Mouse (Mus musculus): ENCODE data around the gene Tmem145. TPM values are rescaled to one million over a fixed set of nuclear protein-coding genes. Genes with fewer than 3 reads are reported as not detected.
"Not testable (repeated sequence)": the region's sequence is repeated elsewhere in the genome, so short reads cannot be mapped to it uniquely, and the experiment has no call there.

The Tmem145 gene
- not detected for total RNA-seq (2021)

DNA sequence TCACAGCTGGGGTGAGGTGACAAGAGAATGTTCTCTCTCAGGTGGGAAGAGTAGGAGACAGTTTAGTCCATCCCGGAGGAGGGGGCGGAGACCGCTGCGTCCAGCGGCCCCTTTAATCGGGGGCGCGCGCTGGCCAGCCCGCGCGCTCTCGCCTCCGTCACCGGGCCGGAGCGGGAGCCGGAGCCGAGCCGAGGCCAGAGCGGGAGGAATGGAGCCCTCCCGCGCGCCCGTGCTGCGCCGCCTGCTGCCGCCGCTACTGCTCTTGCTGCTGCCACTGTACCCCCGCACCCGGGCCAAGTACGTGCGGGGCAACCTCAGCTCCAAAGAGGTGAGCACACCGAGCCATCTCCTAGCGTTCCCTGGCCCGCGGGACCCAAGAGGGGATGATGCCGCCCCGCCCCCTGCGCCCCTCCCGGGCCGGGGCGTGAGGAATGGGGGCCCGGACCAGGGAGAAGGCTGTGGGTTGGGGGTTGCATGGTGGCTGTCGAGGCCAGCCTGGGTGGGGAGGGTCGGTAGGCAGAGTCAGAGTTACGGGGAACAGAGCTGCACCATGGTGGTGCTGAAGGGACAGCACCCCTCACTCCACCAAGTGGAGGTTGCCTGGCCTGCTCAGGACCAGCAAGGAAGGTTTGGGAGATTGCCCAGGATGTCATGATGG, at the start of gene Tmem145:
Gene Tmem145, plus strand, starts transcription at position 151 of the 658 bp plus-strand sequence.
- DNase-seq, result no peak
- intact Hi-C loops (cut with DNase I), result no loop called here

DNA sequence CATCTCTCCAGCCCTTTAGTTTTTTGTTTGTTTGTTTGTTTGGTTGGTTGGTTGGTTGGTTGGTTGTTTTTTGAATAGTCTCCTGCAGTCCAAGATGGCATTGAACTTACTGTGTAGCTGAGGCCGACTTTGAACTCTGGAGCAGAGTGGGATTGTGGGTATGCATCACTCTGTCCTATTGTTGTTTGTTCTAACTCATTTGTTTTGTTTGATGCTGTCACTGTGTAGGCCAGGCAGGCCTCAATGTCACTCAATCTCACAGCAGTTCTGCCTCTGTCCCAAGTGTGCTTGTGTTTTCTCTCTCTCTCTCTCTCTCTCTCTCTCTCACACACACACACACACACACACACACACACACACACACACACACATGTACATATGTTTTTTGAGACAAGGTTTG, 44.0 kb upstream of the Tmem145 start:
- no peak for DNase-seq
- intact Hi-C loops (cut with DNase I), result no loop called here

DNA sequence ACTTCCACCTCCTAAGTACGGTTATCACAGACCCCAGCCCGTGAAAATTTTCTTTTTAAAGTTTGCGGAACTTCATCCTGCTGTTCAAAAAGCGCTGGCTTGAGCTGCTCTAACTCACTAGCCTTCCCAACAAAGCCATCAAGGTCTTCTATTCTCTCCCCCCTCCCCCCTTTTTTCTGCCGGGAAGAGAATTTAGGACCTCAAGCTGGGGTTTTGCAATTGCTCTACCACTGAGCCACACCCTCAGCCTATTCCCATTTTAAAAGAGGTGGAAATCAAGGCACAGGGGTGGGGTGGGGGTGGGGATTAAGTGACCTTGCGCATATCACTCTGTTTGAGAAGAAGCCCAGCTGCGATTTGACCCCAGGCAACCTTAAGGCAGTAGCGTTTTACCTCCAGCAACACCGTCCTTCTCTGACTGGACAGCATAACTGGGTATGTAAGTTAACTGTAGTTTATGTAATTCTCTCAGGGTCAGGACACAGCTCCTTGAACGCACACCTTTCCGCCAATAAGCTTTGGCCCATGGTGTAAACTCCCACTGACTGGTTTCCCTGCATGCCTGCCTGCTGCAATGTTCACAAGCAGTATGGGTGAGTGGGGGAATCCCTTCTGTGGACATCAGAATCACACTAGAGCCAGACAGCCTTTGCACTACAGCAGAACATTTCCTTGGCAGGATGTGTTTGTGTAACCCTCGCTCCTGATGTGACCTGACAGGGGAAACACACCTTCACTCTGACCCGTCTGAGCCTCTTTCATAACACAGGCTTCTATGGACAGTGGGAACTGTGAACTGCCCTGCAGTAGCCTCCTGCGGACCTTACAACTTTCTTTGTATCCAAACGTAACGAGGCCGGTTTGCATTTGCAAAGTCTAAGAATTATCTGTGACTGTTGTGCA, 41.7 kb upstream of the Tmem145 start:
- DNase-seq, result no peak
- intact Hi-C loops (cut with DNase I), result loop anchor here (2.0 kb wide), 1 partner anchor 13 kb away; the partner anchor contains the start of gene Erf

DNA sequence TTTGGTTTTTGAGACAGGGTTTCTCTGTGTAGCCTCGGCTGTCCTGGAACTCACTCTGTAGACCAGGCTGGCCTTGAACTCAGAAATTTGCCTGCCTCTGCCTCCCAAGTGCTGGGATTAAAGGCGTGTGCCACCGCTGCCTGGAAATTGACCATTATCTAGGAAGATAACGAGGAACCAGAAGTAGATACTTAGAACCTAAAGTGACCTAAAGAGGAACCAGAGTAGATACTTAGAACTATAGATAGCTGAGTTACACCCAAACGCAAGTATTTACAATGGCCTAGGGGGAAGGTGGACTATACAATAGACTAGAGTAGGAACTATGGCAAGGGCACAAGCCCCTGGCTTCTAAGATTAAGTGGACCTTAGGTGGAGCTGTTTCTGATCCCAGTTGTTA, 40.2 kb upstream of the Tmem145 start:
- intact Hi-C loops (cut with DNase I), result loop anchor here (2.0 kb wide), 1 partner anchor 15 kb away; the partner anchor contains the start of gene Erf
- not testable (repeated sequence) for DNase-seq

DNA sequence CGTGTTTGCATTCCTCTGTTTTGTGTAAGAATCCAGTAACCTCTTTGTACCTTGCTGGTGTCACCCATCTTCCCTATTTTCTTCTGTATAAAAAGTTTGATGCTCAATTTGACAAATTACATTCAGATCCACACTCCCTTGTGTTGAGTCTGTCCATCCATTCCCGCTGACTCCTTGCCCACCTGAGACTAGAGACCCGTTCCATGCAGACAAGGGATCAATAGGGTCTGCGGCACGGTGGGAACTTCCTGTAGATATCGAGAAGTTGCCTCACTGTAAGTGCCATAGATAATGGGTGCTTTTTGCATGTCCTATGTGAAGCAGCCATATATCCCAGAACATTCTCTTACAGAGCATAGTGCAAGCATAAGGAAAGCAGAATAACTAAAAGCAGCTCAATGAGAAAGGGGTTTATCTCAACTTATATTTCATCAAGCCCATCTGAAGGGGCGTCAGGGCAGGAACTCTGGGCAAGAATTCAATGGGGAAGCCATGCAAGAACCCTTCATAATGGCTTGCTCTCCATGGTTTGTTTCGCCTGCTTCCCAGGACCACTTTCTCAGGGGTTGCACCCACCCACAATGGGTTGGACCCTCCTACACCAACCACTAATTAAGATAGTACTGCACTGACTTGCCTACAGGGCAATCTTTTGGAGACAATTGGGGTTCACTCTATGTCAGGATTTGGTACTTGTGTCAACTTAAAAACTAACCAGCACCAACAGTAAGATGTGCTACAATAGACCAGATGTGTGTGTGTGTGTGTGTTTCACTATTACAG, 39.5 kb upstream of the Tmem145 start:
- DNase-seq, result no peak
- intact Hi-C loops (cut with DNase I), result no loop called here

DNA sequence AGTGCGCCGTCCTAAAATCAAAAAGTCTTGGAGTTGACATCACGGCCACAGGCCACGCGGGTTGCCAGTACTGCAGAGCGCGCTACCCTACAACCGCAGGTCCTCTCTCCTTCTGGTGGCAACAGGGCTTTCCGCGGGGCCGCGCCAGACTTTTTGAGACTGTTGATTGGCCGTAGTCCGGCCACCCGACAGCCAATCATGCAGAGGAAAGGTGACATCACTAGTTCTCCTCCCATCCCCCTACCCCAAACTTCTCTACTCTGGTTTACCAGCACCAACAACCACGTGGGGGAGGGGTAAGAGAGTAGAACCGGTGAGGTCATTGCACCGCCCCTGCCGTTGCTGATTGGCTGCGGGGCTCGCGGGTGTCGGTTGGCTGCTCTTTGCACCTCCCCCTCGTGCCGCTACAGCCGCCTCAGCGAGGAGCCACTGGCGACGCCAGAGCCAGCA, 38.6 kb upstream of the Tmem145 start, which contains the start of gene Cic:
Gene Cic, plus strand, starts transcription at position 404 of the 450 bp plus-strand sequence.
- peak; percentile 94 to 99 for DNase-seq
- intact Hi-C loops (cut with DNase I), result no loop called here

DNA sequence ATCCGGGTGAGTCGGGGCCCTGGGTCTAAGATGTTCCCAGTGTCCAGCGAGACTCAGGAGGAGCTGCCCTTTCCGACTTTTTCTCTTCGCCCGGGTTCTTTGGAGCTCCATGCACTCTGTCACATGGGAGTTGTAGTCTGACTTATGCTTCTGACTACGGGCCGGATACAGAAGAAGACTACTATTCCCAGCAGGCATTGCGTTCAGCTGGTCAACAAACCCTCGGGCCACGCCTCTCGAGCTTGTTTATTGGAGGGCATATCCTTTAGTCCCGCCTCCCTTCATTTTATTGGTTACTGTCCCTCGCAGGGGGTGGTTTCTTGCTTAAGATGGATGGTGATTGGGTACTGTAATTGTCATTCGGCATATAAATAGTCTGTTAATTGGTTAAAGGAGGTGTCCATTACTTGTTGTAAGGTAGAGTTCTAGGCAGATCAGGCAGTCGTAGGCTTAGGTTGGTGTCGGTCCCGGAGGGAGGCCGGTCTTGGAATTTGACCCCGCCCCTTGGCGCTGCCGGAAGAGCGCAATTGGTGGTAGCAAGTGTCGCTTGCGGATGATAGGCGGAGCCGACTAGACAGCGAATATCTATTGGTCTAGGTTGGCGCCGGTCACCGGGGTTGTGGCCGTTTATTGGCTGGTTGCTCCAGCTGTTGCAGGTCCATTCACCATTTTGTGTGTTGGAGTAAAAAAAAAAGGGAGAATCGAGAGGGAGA, 38.0 kb upstream of the Tmem145 start:
- peak; percentile 96 for DNase-seq
- intact Hi-C loops (cut with DNase I), result no loop called here

DNA sequence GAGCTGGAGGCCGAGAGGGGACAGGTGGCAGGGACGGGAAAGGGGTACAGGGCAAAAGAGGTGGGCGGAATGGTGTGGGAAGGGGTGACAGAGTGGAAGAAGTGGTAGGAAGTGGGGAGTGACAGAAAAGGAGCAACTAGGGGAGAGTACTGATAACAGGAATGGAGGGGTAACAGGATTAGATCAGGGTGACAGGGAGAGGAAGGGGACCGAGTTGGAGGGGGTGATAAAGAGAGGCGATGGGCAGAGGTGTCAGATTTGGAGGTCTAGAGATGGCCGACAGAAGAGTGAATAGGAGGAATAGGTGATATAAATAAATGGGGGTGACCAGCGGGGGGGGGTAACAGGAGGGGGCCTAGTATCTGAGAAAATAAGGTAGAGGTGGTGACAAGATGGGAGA, 37.3 kb upstream of the Tmem145 start:
- no peak for DNase-seq
- intact Hi-C loops (cut with DNase I), result no loop called here

DNA sequence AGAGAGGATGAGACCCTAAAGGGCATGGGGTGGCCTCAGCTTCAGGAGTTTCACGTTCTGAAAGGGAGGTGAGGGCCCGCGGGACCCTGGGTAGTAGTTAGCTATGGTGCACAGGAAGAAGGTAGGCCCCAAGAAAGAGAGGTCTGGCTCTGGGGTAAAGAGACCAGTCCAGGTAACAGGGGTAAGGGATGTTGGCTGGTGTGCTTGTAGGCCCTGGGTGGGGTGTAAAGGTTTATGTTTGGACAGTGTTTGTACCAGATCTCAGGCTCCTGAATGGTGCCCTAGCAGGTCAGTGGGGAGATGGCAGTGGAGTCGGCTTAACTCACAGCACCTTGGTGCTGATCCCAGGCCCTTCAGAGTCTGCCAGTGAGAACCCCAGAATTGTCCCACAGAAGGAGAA, 36.9 kb upstream of the Tmem145 start:
- DNase-seq, result peak; percentile 16 to 36
- intact Hi-C loops (cut with DNase I), result no loop called here

DNA sequence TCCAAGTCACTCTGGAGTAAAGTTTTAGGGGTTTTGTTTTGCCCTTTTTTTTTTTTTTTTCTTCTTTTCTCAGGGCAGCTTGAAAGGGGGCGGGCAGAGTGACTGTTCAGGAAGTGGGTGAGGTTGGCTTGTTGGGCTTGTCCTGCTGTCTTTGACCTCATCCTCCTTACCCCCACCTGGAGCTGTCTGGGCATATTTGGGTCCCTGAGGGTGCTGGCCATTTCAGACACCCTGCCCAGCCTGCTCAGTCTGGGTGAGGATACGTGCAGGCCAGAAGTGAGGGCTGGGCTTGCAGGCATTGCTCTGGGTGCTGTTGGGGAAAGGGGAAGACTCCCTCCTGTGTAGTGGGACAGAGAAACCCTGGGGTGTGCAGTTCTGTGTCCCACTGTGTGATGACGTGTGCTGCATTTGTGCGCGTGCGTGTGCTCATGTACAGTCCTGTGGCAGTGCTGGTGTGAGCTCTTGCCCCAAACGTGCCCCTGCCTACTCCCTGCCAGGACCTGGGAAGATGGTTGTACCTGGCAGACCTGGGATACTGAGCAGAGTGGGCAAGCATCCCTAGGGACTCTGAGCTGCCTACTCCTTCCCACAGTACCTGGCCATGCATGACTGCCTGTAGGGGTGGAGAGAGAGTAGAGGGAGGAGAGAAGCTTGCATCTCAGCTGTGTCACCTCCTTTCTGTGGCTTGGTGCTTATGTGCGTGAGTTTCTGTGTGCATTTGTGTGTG, 36.2 kb upstream of the Tmem145 start:
- intact Hi-C loops (cut with DNase I), result no loop called here

DNA sequence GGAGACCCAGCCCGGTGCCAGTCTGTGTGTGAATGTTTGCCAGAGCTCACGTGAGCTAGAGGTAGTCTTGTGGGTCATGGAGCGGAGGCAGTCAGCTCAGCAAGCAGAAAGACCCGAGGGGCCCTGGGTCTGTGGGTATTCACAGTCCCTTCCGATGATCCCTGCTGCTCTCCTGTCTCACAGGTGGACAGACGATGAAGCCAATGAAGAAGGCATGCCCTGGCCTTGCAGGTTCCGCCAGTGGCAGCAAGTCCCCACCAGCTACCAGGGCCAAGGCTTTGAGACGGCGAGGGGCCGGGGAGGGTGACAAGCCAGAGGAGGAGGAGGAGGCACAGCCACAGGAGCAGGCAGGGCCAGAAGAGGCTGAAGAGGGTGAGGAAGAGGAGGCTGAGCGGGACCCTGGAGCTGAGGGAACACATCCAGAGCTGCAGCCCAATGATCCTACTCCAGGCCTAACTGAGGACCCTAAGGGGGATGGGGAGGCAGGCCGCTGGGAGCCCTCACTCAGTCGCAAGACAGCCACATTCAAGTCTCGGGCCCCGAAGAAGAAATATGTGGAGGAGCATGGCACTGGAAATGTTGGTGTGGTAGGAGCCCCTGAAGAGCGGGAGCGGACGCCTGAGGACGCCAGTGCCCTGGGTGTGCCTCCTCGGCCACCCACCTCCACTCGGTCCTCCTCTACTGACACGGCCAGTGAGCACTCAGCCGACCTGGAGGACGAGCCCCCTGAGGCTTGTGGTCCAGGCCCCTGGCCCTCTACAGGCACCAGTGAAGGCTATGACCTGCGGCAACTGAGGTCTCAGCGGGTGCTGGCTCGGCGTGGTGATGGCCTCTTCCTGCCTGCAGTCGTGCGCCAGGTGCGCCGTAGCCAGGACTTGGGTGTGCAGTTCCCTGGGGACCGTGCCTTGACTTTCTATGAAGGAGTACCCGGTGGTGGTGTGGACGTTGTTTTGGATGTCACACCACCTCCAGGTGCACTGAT, 35.0 kb upstream of the Tmem145 start:
- intact Hi-C loops (cut with DNase I), result no loop called here
- peak in 1 of 2 experiments; percentile 2 for DNase-seq

More for the DNA sequence above, 36.2 kb upstream of the Tmem145 start:
- peak in 1 of 2 experiments; percentile 14 for DNase-seq

DNA sequence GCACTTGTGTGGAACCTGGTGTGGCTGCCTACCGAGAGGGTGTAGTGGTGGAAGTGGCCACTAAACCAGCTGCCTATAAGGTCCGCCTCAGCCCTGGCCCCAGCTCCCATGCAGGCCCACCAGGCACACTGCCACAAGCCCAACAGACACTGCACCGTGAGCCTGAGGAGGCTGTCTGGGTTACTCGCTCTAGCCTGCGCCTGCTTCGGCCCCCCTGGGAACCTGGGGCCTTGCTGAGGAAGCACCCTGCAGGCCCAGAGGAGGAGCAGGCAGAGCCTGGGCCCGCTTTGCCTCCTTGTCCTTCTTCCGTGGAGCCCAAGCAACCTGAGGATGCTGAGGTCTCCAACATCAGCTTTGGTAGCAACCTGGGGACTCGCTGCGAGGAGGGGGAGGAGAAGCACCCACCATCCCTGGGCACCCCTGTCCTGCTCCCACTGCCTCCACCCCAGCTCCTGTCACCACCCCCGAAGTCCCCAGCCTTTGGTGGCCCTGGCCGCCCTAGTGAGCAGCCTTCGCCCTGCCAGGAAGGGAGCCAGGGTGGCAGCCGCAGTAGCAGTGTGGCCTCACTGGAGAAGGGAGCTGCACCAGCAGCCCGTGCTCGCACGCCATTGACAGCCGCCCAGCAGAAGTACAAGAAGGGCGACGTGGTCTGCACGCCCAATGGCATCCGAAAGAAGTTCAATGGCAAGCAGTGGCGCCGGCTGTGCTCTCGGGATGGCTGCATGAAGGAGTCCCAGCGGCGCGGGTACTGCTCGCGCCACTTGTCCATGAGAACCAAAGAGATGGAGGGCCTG, 34.1 kb upstream of the Tmem145 start:
- peak in 1 of 2 experiments; percentile 5 for DNase-seq
- intact Hi-C loops (cut with DNase I), result no loop called here

DNA sequence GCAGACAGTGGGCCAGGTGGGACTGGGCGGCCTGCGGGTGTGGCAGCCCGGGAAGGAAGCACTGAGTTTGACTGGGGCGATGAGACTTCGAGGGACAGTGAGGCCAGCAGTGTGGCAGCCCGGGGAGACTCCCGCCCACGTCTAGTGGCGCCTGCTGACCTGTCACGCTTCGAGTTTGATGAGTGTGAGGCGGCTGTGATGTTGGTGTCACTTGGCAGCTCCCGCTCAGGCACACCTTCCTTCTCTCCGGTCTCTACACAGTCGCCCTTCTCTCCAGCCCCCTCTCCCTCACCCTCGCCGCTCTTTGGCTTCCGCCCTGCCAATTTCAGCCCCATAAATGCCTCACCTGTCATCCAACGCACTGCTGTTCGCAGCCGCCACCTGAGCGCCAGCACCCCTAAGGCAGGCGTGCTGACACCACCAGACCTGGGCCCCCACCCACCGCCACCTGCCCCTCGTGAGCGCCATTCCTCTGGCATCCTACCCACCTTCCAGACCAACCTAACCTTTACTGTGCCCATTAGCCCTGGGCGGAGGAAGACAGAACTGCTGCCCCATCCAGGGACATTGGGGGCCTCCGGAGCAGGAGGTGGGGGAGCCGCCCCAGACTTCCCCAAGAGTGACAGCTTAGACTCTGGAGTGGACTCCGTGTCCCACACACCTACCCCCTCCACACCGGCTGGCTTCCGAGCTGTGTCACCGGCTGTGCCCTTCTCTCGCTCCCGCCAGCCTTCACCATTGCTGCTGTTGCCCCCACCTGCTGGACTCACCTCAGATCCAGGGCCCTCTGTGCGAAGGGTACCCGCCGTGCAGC, 33.3 kb upstream of the Tmem145 start:
- intact Hi-C loops (cut with DNase I), result no loop called here
- DNase-seq, result no peak

DNA sequence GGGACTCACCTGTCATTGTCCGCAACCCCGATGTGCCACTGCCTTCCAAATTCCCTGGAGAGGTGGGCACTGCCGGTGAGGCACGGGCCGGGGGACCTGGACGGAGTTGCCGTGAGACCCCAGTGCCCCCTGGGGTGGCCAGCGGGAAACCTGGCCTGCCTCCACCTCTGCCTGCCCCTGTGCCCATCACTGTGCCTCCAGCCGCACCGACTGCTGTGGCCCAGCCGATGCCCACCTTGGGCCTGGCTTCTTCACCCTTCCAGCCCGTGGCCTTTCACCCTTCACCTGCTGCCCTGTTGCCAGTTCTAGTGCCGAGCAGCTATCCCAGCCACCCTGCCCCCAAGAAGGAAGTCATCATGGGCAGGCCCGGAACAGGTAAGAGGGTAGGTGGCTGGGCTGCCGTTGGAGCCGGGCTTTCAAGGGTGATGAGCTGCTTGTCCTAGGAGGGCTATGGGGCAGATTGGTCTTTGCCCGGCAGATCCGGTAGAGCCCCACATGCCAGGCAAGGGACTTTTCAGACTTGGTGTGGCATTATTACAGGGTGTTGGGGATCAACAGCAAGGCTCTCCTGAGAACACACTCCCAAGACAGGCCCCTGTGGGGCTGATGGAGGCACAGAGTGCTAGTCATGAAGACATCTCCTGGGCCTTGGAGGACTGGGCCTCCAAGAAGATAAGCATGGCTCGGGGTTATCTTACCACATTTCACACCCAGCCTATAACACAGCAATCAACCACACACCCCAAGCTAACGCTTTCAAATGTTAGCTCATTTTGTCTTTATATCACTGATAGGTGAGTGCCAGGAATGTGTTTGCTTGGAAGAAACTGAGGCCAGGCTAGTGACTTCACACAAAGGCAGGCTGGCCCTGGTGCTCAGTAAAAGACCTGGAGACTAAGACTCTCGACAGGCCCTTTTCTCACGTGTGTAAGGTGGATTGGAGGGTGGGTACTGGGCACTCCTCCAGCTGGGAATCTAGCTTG, 32.4 kb upstream of the Tmem145 start:
- intact Hi-C loops (cut with DNase I), result no loop called here
- DNase-seq, result peak in 1 of 2 experiments; percentile 3

DNA sequence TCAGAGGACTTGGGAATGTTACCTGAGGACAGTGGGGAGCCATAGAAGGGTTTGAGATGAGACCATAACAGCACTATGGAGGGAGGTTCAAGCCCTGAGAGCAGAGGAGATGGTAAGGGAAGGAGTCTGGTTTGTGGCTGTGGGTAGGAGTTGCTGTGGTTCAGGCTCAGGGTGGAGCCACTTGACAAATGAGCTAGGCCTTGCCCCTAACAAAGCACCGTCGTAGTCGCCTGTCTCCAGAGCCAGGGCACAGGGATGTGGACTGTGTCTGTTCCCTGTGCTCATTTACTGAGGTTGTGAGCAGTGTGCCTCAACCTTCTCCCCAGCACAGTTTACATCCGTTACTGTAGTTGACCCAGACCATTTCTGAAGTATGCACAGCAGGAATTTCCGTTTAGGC, 31.3 kb upstream of the Tmem145 start:
- intact Hi-C loops (cut with DNase I), result no loop called here
- no peak for DNase-seq

All from heart, postnatal 36 days (tissue).